Mouse (Mus musculus): ENCODE results near the gene Gga1.
"Not testable (repeated sequence)": the region's sequence is repeated elsewhere in the genome, so short reads cannot be mapped to it uniquely, and the experiment has no call there.

Gga1 gene

GRCm38 (mm10) chr15:78877810-78878390, 910 bp downstream of the Gga1 start:
- peak; percentile 59 for DNase-seq

- DNase-seq, result not testable (repeated sequence)
Measured at GRCm38 (mm10) chr15:78878792-78879516, 2.0 kb downstream of the Gga1 start.

GRCm38 (mm10) chr15:78880432-78880831, 3.4 kb downstream of the Gga1 start:
- no peak for DNase-seq

DNA sequence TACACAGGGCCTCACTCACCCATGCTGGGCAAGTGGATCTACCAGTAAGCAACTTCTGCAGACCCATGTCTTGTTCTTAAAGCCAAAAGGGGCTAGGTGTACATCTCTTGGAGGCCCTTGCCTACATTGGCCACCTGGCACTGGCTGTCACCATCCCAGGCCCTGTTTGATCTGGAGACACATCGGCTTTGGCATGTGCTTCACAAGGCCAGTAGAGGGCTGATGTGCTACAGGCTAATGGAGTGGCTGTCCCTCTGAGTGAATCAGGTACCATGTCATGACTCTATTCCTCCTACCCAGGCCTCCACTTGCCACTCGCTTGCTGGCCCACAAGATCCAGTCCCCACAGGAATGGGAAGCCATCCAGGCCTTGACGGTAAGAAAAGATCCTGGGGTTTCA, 4.8 kb downstream of the Gga1 start:
- DNase-seq, result no peak

GRCm38 (mm10) chr15:78889401-78889853, 12.4 kb downstream of the Gga1 start:
- no peak for DNase-seq

- no peak for DNase-seq
Measured at GRCm38 (mm10) chr15:78892440-78892839, 15.4 kb downstream of the Gga1 start.

DNA sequence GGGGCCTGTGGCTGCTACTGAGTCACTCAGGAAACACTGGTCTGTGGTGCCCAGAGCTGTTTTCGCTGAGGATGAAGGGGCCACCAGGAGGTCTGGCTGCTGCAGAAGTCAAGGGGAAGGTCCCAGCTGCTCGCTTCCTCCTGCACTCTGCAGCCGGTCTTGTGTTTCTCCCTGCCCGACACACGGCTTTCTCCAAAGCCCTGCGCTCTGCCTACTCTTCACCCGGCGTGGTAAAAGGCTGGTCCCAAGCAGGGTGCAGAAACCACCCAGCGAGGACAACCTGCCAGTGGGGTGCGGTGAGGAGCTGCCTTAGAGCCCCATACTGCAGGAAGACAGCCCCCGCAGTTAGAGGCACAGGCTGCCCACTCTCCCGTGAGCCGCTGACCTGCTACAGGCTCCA, 17.7 kb downstream of the Gga1 start:
- no peak for DNase-seq

GRCm38 (mm10) chr15:78895741-78896140, 18.8 kb downstream of the Gga1 start:
- DNase-seq, result no peak

DNA sequence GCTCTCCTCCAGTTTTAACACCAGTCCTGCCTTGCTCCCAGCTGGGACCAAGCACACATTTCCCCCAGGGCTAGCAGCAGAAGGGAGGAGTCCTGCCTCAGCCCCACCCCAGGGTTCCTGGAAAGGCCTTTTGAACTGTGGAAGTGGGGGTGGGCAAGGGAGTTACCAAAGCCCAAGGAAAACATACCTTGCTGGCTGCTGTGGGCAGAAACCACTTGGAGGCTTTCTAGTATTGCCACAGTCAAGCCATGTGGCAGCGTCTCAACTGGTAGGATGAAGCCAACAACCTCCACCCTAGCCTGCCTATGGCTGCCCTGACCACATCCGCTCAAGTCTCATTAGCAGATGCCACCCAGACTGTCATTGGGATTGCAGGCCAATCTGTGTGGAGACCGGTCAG, 19.2 kb downstream of the Gga1 start:
- no peak for DNase-seq

DNA sequence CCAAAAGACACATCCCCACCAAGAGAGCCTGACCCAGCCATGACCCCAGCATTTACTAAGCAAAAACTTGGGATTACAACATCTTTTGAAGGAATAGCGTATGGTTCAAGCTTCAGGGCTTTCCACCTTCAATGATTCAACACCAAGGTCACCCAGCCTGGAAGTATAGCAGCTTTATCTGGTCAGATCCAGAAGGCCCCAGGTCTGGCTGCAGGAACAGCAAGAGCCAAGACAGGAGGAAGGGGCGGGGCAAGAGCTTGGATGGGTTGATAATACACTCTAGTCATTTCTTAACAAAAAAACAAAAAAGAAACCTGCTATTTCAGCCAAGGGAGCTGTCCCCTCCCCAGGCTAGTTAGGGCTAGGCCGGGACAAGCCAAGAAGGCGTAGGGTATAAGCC, 20.5 kb downstream of the Gga1 start:
- peak; percentile 45 for DNase-seq

- no peak for DNase-seq
Measured at GRCm38 (mm10) chr15:78898507-78899001, 21.6 kb downstream of the Gga1 start.

GRCm38 (mm10) chr15:78899409-78899739, 22.4 kb downstream of the Gga1 start, which contains the start of gene Gm49510:
Gene Gm49510 (plus strand): TSS chr15:78899667.
- DNase-seq, result no peak

GRCm38 (mm10) chr15:78899740-78900584, 23.0 kb downstream of the Gga1 start, which contains the start of gene Sh3bp1:
Gene Sh3bp1 (plus strand): TSS chr15:78899768.
- DNase-seq, result peak; percentile 51

GRCm38 (mm10) chr15:78900585-78901421, 23.8 kb downstream of the Gga1 start:
- DNase-seq, result no peak

DNA sequence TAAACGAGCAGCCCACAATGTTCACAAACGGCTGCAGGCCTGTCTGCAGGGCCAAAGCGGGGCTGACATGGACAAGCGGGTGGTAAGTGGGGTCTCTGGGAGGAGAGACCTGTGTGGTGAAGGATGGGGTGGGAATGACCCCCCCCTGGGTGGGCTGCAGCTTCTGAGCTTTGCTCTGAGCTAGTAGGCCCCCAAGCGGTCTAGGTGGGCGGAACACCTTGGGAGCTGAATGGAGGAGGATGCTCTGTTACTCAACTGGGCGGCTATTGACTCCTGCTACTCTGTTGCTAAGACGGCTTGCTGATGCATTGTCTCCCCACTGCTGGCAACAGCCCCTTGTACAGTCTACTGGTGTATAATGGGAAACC, 24.4 kb downstream of the Gga1 start:
- no peak for DNase-seq

DNA sequence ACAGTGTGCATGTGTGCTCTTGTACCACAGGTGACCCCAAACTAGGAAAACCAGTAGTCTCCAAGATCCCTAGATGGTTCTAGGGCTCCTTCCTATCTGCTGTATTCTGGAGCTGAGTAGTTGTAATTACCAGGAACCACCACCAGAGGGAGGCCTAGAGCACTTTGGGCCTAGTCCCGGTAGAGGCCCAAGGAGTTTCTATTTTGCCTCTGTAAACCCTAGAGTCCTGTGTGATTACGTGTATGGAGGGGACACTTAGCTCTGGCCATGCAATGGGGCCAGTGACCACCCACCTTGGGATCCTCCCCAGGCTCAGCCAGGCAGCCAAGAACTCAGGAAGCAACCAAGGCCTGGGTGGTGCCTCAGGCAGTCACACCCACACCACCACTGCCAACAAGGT, 26.3 kb downstream of the Gga1 start:
- peak; percentile 88 for DNase-seq

GRCm38 (mm10) chr15:78908399-78908798, 31.4 kb downstream of the Gga1 start:
- DNase-seq, result no peak

DNA sequence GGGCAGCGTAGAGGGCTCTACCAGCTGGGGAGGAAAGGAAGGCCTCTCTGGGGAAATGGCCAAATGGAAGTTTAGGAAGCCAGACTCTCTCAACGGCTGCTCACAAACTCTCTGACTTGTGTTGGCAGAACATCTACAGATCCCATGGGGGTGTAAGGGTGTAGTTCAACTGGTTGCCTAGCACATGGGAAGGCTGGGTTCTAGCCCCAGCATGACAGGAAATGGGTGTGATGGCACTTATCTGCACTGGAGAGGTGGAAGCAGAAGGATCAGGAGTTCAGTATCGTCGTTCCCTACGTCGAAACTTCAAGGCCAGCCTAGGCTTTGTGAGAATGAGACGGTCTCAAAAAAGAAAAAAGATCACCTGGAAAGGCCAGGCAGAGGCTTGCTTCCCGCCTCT, 32.0 kb downstream of the Gga1 start:
- no peak for DNase-seq

DNA sequence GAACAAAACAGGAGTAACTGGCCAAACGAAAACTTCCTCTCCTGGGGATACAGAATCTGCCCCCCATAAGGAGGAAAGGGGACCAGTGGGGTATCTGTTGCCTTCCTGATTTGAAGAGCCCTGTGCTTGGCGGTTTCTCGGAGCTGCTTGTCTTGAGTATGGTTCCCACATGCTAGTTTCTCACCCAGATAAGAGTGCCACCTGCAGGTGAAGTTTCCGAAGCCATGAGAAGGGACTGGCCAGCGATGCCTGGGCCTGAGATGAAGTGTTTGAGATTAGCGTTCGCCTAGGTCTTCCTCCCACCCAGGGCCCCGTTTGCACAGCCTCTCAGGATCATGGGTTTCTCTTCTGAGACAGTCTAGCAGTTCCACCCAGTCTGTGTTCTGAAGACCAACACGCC, 35.0 kb downstream of the Gga1 start:
- DNase-seq, result peak; percentile 65

- peak; percentile 92 for DNase-seq
Measured at GRCm38 (mm10) chr15:78913632-78914090, 36.7 kb downstream of the Gga1 start, which contains the start of gene Pdxp. Gene Pdxp (plus strand): TSS chr15:78913919.

- DNase-seq, result no peak
Measured at GRCm38 (mm10) chr15:78914091-78914822, 37.3 kb downstream of the Gga1 start.

Measured in kidney, adult 9 months (tissue).